Mouse (Mus musculus) thymus, postnatal 0 days (tissue): ENCODE results near the gene Ube2o. TPM values are rescaled to one million over a fixed set of nuclear protein-coding genes. Genes with fewer than 3 reads are reported as not detected.

ENCODE experiments used
- DNase-seq: peaks from one replicate; pipeline ENCODE4 v3.0.0-alpha.2; 2015; ENCODE audit warnings: low spot score
- polyA plus RNA-seq: library from polyadenylated mRNA; unstranded; fragments of >200 nt; fragmentation: Nextera tagmentation; extraction: Ambion mirVana; gene quantifications from 2 replicates; pipeline ENCODE4 v1.2.1, GENCODE M21; 2015

The Ube2o gene
- 6.4 and 6.8 TPM in 2 replicates for polyA plus RNA-seq

- peak; percentile 91 for DNase-seq
These were observed at the start of gene Ube2o for GRCm38 (mm10) chr11:116581376-116581814. Ube2o (minus strand) TSS chr11:116581447.

DNA sequence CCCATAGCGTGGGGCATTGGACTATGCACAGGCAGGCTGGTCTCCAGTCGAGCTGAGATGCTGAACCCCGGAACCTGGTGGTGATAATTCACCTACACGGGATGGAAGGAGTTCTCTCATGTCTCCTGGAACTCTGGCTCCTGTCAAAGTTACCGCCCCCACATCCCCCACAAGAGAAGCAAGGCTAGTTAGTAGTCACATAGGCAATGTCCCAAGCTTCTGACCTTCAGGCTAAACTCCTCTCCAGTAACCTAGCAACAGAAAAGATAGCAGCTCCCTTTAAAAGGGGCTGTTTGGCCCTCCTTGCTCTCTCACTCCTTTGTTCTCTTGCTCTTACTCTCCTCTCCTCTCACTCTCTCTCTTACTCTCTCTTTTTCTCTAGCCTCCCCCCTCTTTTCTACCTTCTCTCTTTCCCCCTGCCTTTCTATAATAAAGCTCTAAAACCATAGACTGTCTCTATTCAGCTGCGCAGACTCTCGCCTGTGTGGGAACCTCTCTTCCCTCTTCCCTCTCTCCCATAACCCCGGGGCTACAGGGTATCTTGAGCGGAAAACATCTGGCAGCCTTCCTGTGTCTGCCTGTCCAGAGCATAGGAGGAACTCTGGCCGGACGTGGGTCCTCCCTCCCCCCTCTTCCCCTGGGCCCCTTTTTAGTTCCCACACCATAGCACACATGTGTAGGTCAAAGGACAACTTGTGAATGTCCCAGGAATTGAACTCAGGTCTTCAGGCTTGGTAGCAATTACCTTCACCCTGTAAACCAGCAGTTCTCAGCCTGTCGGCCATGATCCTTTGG is 49.1 kb upstream of the Ube2o start:
- no peak for DNase-seq

GRCm38 (mm10) chr11:116629472-116629871 is 48.2 kb upstream of the Ube2o start:
- no peak for DNase-seq

- DNase-seq: peak; percentile 88
These were observed 47.5 kb upstream of the Ube2o start for GRCm38 (mm10) chr11:116628712-116629111.

DNA sequence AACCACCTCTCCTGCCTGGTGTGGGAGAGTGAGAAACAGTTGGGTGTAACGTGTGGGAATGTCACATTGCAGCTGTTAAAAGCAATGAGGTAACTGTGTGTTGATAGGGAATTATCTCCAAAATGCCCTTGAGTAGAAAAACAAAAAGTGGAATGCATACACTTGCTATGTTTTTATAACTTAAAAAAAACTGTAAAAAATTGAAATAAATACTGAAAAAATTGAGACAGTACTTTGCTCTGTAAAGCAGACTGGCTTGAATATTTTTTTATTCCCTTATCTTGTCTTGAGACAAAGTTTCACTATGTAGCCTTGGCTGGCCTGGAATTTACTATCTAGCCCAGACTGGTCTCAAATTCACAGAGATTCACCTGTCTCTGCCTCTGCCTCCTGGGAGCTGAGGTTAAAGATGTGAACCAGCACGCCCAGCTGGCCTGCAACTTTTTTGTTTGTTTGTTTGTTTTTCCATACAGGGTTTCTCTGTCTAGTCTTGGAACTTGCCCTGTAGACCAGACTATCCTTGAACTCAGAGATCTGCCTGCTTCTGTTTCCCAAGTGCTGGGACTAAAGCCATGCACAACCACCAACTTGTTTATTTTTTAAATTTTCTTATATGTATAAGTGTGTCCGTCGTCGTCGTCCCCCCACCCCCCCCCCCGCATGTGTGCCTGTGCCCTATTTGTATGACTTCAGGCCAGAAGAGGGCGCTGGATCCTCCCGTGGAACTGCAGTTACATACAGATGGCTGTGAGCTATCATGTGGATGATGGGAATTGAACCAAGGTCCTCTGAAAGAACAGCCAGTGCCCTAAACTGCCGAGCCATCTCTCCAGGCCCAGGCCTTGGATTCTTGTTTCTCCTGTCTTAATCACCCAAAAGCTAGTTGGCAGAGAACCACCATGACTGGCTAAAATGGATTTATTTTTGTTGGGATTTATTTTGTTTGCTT is 46.1 kb upstream of the Ube2o start:
- no peak for DNase-seq

DNA sequence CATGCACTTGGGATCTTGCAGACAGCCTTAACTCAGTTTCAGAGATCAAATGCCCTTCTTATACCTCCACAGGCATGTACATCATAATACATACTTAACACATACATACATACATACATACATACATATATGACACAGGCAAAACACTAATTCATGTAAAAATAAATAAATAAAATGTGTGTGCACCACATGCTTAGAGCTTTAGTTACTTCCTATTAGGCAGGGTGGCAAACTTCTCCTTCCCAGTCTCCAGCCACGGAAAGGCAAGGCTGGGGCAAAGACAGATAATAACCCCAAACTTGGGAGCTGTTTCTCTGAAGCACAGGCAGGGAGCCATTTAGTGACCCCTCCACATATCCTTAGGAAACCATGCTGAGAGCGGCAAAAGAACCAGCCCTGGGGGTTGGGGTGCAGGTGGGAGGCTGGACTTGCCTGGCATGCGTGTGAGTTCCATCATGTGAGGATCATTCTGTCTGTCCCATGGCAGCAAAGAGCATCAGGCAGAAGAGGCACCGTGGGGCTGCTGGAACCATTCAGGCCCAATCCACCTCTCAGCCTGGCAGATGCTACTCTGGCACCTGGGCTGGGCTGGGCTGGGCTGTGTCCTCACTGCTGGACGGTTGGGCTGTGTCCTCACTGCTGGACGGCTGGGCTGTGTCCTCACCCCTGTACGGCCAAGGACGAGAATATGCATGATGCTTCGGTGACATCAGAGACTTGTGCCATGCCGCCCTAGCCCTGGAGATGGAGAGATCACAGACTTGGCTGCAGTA is 45.2 kb upstream of the Ube2o start, which contains the start of gene Rhbdf2:
TSS of gene Rhbdf2 (minus strand) at position 721 of the 773 bp plus-strand sequence.
- no peak for DNase-seq

GRCm38 (mm10) chr11:116625081-116626000 is 44.1 kb upstream of the Ube2o start:
- DNase-seq: peak; percentile 68

DNA sequence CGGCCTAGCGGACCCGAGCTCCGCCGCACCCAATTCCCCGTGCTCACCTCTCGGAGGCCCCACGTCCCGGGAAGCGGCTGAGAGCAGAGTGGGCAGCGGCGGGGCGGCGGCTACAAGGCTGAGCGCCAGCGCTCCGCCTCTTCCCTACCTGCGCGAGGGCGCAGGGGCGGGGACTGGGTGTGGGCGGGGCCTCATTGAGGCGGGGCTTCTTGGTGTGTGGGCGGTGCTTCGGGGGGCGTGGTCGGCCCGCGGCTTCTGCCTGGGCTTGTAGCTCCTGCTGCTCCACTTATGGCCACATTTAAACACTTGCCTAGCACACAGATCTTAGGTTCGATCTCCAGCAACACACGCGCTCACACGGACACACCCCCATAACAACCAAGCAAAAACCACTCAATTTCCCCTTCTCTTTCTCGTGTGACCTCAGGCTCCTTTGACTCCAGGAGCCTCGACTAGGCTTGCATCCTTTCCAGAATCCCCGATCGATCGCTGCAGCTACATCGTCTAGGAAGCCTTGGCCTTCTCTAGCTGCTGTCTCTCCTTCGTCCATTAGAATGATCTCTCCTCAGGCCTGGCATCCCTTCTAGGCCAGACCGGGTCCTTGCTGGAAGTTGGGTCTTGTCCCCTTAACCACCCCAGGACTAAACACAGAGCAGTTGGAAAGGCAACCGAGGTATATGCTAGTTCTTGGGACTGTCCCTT is 43.0 kb upstream of the Ube2o start:
- DNase-seq: peak; percentile 85

GRCm38 (mm10) chr11:116623281-116624124 is 42.3 kb upstream of the Ube2o start:
- DNase-seq: peak; percentile 18

DNA sequence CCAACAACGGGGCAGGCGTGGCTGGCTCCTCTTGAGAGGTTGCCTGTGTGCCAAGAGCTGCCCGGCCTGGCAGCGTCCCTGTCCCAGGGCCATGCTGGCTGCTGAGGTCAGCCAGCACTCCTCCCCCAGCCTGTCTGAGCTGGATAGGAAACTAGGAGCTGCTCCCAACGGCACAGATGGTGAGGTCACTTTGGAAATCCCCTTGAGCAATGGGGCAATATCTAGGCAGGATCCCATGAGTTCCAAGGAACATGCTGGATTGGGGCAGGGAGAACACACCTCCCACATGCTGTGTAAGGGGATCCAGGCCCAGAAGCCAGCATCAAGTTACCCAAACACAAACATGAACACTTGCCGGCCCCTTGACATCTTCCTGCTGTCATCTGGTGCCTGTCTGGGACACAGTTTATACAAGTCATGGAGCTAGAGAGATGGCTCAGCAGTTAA is 40.0 kb upstream of the Ube2o start:
- no peak for DNase-seq

DNA sequence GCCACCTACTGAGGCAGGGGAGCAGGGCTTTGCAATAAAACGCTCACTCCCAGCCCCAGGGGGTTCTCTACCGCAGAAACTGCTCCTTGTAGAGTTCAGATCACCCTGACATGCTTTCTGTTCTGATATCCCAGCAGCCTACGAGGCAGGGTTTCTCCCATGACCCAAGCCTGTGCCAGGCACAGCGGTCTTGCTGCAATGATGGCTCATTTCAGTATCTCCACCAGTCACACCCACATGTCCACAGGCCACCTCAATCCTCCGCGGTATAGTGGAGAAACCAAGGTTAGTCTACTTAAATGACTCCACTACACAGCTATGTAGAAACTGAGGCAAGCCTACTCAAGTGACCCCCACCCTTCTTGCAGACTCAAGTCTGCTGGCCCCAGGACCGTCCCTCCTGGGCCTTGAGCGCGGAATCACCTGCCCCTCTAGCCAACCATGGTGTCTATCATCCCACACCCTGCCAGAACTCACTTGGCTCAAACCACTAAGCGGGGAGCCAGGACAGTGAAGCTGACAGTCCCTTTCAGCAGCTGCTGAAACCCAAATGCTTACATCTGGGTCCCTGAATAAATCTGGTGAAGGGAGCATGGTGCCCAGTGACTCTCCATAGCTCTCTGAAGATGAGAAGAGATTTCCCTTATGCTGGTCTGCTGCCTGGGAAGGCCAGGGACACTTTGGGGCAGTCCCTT is 39.5 kb upstream of the Ube2o start:
- DNase-seq: no peak

- no peak for DNase-seq
These were observed 38.8 kb upstream of the Ube2o start for GRCm38 (mm10) chr11:116620073-116620472.

- DNase-seq: no peak
These were observed 38.3 kb upstream of the Ube2o start for GRCm38 (mm10) chr11:116619561-116619960.

GRCm38 (mm10) chr11:116619156-116619555 is 37.9 kb upstream of the Ube2o start:
- DNase-seq: no peak

DNA sequence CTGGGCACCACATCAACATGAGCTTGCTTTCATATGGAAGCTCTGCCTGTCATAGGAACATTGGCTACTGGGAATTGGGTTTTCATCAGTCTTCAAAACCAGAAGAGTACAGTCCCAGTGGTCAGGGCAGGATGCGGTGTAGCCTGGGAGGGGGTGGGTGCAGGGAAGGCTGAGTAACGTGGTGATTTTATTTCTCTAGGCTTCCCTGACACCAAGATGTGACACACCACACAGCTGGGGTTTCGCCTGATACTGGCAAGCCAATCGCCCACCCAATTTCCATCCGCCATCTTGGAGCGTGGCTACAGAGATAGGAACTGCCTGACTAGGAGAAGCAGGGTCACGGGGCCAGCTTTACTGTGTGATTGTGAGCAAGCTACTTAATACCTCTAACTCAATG is 37.4 kb upstream of the Ube2o start:
- no peak for DNase-seq

DNA sequence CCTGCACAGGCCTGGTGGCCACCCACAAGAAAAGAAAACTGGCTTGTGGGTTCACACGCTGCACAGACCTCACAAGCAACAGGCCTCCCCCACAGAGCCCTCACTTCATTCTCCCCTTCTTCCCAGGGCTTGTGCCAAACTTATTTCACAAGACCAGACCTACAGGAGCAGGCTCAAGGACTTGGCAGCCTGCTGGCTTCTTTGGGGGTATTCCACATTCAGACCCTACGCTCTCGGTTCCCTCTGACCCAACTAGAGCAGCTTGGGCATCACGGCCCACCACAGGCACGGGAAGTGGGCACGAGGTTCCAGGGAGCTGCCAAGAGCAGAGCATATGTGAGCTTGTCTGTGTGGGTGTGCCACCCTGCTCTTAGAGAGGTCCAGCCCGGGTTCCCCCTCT is 36.4 kb upstream of the Ube2o start:
- no peak for DNase-seq

- no peak for DNase-seq
These were observed 35.3 kb upstream of the Ube2o start for GRCm38 (mm10) chr11:116616438-116617118.
